In the genomic region with DNA sequence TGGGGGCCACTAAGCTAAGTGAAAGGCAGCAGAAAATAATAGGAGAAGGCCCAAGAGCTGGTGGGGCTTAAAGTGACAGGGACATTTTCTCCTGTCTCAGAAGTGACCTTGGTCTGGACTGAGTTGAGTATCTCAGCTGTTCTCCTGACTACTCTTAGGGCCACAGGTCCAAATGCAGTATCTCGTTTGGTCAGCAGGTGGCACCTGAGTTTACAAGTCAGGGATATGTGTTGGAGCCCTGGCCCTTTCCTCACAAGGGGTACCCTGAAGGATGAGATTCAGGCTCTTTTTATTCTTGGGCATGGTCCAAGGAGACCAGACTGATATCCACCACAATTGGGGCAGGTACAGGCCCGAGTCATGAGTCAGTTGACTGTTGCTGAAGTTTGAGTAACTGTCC, we compare ENCODE assay signal across 9 mouse cellular contexts. TPM values are rescaled to one million over a fixed set of nuclear protein-coding genes. Genes with fewer than 3 reads are reported as not detected.
A peak's percentile ranks its signal among the peaks of the same experiment; 100 is the strongest.
DNase-seq lines count a peak whose midpoint lies in the region; ATAC-seq lines count a peak whose summit lies in the region.
"Had no signal": no experiment of that assay in that cellular context is flagged by ENCODE, and none has a peak within 500 bp of the region (broad histone marks: within the 10 kb centered on the region; RNA-seq: fewer than 3 reads in every experiment).

No protein-coding gene starts in this region.

- peak; percentile 76 for DNase-seq in CD4-positive, CD25-positive, alpha-beta regulatory T cell, adult 2 months (ENCODE audit: low read depth, low spot score)
- peak; percentile 57 for DNase-seq in adrenal gland, adult 2 months
- DNase-seq in embryo, embryonic 11 days: peak; percentile 71
- peak; percentile 57 for DNase-seq in liver
- DNase-seq in thymus, postnatal 4 days: peak; percentile 82

- H3K27me3 ChIP-seq in heart, embryonic 12.5 days (replicated peaks): no peaks in the 10 kb centered on the region
- H3K27me3 ChIP-seq in kidney, embryonic 16.5 days (ENCODE audit: insufficient read depth, low read length): no peaks in the 10 kb centered on the region
- H3K27me3 ChIP-seq in neural tube, embryonic 12.5 days (replicated peaks): no peaks in the 10 kb centered on the region

- no peak overlapping the region for H3K9ac ChIP-seq in heart, embryonic 12.5 days
- no peak overlapping the region for H3K9ac ChIP-seq in kidney, embryonic 16.5 days (replicated peaks; ENCODE audit: low read length)
- H3K9ac ChIP-seq in neural tube, embryonic 12.5 days: no peak overlapping the region

- H3K9me3 ChIP-seq in heart, embryonic 12.5 days (replicated peaks): no peaks in the 10 kb centered on the region
- no peaks in the 10 kb centered on the region for H3K9me3 ChIP-seq in kidney, embryonic 16.5 days (ENCODE audit: low read length)
- no peaks in the 10 kb centered on the region for H3K9me3 ChIP-seq in neural tube, embryonic 12.5 days

- peaks cover 14% of the 10 kb centered on the region for H3K36me3 ChIP-seq in heart, embryonic 12.5 days
- peaks cover 9% of the 10 kb centered on the region; the same call in 1 of the 2 replicates for H3K36me3 ChIP-seq in kidney, embryonic 16.5 days (ENCODE audit: insufficient read depth, low read length)
- no peaks in the 10 kb centered on the region for H3K36me3 ChIP-seq in neural tube, embryonic 12.5 days

- H3K4me1 ChIP-seq in heart, embryonic 12.5 days (replicated peaks): no peaks in the 10 kb centered on the region
- H3K4me1 ChIP-seq in kidney, embryonic 16.5 days (ENCODE audit: insufficient read depth, low read length): peaks cover 6% of the 10 kb centered on the region; the same call in 1 of the 2 replicates
- peaks cover 8% of the 10 kb centered on the region; the same call in 1 of the 2 replicates for H3K4me1 ChIP-seq in neural tube, embryonic 12.5 days

- no peak overlapping the region for H3K4me2 ChIP-seq in heart, embryonic 12.5 days
- no peak overlapping the region for H3K4me2 ChIP-seq in kidney, embryonic 16.5 days (replicated peaks; ENCODE audit: low read depth, low read length)
- H3K4me2 ChIP-seq in neural tube, embryonic 12.5 days (replicated peaks): no peak overlapping the region

- WGBS in heart, embryonic 12.5 days: 12% methylated on average over 2 of the region's 2 CpGs
- WGBS in kidney, embryonic 16.5 days: 26% methylated on average over 2 of the region's 2 CpGs
- 37% methylated on average over 2 of the region's 2 CpGs for WGBS in neural tube, embryonic 12.5 days

- H3K27ac ChIP-seq in heart, embryonic 12.5 days (ENCODE audit: poor library complexity, severe bottlenecking): no peak overlapping the region
- no peak overlapping the region for H3K27ac ChIP-seq in kidney, embryonic 16.5 days (ENCODE audit: low read length)
- H3K27ac ChIP-seq in neural tube, embryonic 12.5 days: no peak overlapping the region

- no peak overlapping the region for H3K4me3 ChIP-seq in heart, embryonic 12.5 days
- no peak overlapping the region for H3K4me3 ChIP-seq in kidney, embryonic 16.5 days (ENCODE audit: low read length)
- no peak overlapping the region for H3K4me3 ChIP-seq in neural tube, embryonic 12.5 days
- H3K4me3 ChIP-seq: erythroblast, embryonic 14.5 days had no signal

- peak; percentile 29; the same call in 1 of the 2 replicates for ATAC-seq in heart, embryonic 12.5 days (ENCODE audit: insufficient number of reproducible peaks, low FRiP score)
- peak; percentile 57; the same call in 1 of the 2 replicates for ATAC-seq in kidney, embryonic 16.5 days (ENCODE audit: low FRiP score, low TSS enrichment)
- peak; percentile 29; the same call in 1 of the 2 replicates for ATAC-seq in neural tube, embryonic 12.5 days (ENCODE audit: low FRiP score, low read depth)

RNA-seq across cellular contexts. Expression of a gene that starts 44.8 kb away (rescaled TPM):
- 10 to 100 TPM; 19.4 to 23.7 TPM for total RNA-seq in adrenal gland, adult 2 months (2021)
- polyA plus RNA-seq in adrenal gland, adult 2 months (2012; rRNA removed): 31.0 and 35.6 TPM in 2 replicates
- polyA plus RNA-seq in heart, embryonic 12.5 days (2016; fragmentation: Nextera tagmentation; extraction: Ambion mirVana): 17.2 and 19.6 TPM in 2 replicates
- 25.1 and 29.8 TPM in 2 replicates for polyA plus RNA-seq in kidney, embryonic 16.5 days (2015; fragmentation: Nextera tagmentation; extraction: Ambion mirVana)
- polyA plus RNA-seq in neural tube, embryonic 12.5 days (2016; fragmentation: Nextera tagmentation; extraction: Ambion mirVana): 21.8 and 23.6 TPM in 2 replicates
